Mouse (Mus musculus): ENCODE measurements at regions not wholly inside any gene's neighbourhood (a gene's known extent, or its start where the extent isn't known, plus 50 kb on each side); places are given as distances from the start of the nearest gene placed in this dataset.

DNA sequence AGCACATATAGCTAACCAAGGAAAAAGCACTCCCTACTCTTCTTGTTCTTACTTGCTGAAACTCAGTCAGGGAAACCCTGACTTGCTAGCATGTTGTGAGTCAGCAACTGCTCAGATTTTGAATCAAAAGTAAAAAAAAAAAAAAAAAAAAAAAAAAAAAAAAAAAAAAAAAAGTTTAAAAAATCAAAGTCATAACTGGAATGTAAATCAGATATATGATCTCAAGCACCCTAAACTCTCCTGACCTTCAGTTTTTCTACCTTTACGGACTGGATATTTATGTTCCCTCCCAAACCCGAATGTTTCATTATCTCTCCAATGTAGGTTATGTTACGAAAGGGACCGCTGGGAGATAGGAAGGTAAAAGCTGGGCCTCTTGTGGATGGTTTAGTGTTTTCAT, 77.0 kb downstream of the Lmo4 start:
- TF ChIP-seq CTCF (IDR thresholded peaks at IDR 0.05) (no peak), EP300 (IDR thresholded peaks at IDR 0.05) (no peak)

Measured in lung, postnatal 0 days (tissue).